Mouse (Mus musculus): ENCODE measurements at regions not wholly inside any gene's neighbourhood (a gene's known extent, or its start where the extent isn't known, plus 50 kb on each side); places are given as distances from the start of the nearest gene placed in this dataset.
"Not testable (repeated sequence)": the region's sequence is repeated elsewhere in the genome, so short reads cannot be mapped to it uniquely, and the experiment has no call there.

DNA sequence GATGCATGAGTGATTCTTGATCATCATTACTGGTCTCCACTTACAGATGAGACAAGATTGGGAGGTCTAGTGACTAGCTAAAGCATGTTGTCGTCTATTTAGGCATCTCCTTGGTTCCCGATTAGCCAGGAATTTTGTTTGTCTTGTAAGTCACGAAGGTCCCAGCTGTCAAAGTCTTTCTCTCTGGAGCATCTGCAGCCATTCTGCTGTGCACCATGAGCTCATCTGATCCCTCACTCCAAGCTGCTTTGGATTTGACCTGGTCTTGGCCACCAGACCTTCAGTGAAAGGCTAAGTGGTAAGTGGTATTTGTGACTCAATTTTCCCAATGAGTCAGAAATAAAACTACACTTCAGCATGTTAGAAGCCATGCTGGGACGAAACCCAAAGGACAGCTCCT is 53.3 kb upstream of the Creb5 start:
- DNase-seq (ENCODE audit: low spot score): no peak

DNA sequence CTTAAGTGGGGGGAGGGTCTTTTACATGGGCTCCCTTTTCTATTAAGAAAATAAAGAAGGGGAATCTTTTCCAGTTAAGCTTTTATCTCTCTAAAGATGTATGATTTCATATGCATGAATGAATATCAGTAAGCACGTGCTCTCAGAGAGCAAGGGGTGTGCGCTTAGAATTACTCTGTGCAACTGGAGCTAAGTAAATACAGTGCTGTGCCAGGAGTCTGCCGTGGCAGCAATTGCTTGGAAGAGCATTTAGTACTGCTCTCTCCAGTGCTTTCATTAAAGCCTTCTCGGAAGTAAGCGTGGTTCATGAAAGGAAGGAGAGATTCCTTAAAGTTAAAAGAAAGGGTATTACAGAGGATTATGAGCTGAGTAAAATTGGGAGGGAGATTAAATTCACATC is 54.5 kb upstream of the Creb5 start:
- no peak for DNase-seq (ENCODE audit: low spot score)

DNA sequence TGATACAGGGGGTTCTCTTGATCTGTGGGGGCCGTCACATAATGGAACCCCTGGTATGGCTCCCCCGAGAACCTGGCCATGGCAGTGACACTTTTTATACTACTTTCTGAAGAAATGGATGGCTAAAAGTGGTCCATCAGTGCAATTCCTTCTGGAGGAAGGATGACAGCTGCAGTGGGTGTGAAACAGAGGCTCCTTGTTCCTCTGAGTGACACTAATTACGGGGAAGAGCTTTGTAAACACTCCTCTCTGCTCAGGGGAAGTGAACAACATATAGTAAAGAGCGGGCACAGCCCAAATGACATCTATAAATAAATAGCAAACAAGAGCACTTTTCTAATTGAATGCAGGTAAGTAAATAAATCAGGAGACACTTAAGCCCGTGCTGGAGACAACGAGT is 57.7 kb upstream of the Creb5 start:
- no peak for DNase-seq (ENCODE audit: low spot score)

DNA sequence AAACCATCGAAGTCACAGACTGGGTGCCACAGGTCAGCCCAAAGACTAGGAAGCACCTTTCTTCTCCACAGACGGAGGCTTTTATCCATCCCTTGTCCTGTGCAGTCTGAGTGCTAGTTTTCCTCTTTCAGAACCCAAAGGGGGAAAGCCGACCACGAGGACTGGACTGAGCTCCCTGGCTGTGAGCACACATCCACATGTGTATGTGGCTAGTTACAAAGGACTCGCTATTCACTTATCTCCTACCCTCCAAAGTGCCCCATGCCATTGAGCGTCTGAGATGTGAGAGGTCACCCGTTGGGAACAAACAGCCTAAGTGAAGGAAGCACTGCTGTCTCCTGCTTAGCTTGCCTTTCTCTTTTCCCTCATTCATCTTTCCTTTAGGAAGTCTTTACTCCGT is 65.0 kb upstream of the Creb5 start:
- no peak for DNase-seq (ENCODE audit: low spot score)

DNA sequence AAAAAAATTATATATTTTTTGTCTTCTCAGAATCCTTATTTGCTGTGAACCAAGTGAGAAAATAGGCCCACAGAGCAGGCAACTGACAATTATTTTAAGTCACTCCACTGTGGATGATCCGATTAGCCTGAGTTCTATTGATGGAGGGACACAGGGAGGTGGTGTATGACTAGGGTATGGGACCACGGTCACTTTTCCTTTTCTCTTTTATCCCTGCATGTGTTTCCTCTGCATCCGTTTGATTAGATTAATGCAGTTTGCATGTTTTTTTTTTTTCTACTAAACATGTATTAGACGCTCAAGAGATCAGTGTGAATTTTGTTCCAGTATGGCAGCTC is 65.4 kb upstream of the Creb5 start:
- DNase-seq (ENCODE audit: low spot score): no peak

DNA sequence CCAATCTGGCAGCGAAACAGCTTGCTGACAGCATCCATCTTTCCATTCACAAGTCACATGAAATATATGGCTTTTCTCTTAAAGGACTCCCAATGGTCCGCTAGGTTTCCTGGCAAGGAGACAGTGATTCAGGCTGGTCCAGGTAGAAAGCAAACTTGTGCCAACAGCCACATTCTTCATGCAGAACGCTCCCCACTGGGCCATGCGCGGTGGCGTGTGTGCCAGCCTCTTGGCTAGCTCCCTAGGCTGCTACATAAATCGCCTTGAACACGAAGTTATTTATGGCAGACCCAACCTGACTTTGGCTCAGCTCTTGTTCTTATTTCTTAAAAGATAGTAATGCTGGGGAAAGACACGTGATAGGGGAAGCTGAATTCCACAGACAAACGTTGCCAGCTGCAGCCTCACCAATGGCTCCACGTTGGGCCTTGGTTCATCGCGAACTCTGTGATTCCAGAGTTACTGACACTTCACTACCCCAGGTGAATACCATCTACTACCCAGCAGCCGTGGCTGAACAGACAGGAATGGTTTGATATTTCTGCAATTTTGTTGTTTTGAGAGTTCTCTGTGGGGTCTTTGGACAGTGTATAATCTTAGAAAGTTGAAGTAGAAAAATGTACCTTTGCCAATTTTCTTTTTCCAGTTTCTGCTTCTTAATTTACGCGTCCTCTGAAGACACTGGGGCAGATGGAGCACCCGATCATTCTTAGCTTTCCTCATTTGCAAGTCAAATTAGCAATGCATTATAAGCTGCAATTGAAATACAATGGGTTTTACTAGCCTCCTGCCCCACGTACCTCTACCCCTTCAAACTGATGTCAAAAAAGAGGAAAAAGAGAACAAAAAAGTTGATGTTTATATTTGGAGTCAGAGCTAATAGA is 66.0 kb upstream of the Creb5 start:
- no peak for DNase-seq (ENCODE audit: low spot score)

DNA sequence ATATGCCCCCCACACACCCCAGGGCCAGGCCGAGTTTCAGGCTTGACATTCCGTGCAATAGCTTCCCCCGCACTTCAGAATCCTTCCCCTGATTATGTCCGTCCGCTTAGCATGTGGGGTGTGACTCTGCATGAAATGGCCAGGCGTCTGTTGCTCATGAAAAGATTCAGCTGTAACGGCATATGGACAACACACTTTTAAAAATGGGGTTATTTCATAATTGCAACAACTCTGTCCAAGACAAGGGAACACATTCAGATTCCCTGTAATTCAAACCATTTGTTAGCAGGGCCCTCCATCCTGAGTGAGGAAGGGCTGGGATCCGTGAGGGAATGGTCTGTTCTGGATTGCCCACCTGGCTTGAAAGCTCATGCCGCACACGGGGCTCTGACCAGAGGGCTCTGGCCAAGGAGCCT is 68.2 kb upstream of the Creb5 start:
- DNase-seq (ENCODE audit: low spot score): no peak

DNA sequence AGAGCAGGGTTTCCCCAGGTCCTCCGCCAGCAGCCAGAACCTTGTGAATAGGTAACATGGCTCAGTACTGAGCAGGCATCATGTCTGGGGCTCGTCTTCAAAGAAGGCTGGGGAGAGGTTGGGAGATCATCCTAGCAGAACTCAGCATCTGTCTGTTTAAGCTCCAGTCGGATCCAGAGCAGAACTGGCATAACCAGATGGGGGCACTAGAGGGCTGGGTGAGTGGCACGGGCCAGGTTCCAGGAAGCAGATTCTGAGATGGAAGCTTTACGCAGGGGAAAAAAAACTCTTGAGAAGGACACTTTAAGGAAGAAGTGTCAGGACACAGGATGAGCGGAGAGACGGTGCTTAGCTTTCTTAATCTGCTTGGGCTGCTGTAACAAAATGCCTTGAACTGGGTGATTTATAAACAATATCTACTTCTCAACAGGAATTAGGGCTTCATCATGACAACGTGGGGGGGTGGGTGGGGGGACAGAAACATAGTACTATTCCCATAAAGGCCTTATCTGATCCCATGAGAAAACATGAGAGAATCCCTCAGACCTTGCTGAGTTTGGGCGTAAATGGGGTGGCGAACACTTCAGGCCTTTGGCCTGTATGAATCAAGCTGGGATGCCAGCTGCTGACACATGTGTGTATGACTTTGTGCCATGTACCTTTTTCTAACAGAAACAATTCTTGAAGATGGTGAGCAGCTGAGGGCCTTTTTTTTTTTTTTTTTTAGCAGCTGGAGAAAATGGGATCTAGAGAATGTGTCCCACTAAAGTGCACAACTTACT is 69.6 kb upstream of the Creb5 start:
- peak; percentile 10 for DNase-seq (ENCODE audit: low spot score)

DNA sequence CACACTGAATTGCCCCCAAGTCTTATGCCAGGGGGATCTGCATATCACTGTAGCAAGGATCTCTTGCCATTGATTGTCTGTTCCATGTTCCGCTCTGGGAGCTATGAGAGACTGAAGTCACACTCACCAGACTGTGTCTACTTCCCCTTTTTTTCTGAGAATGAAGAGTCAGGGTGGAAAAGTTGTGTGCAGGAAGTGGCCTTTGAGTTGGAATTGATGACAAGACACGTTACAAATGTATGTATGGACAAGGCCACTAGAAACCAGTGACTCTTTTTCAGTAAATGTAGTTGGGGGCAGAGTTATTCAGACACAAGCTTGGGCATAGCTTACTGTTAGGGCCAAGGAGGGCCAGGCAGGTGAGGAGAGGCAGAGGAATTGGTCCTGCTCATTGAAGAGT is 70.4 kb upstream of the Creb5 start:
- DNase-seq (ENCODE audit: low spot score): no peak

DNA sequence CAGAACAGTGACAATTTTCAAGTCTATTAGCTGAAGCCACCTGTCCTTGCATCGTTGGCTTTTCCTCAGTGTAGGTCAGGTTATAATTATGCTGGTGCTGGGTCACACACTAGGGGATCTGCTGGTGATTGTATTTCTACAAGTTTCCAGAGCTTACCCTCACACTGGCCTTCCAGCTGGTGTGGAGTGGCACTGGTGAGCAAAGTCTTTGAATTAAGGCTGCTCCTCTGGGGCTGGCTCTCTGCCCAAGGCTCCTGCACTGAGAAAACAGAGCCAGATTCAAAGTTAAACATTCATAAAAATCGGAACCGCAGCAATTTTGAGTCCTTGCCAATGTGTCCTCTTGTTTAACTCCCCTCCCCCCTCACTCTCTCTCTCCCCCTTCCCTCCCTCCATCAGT is 75.7 kb upstream of the Creb5 start:
- DNase-seq (ENCODE audit: low spot score): no peak

DNA sequence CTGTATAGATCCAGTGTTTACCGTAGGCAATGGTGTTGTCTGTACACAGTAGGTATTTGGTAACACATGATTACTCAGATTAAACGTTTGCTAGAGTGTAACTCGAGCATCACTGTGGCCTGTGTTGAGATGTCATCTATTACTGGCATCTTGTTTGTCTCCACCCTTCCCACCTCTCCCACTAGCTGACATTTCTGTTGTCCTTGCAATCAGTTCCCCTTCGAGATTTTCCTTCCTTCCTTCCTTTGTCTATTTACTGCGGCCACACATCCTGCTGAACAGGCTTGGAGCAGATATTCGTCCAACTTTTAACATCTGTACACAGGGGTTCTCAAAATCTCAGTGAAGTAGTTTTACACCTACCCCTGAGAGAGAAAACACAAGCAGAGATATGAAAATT is 77.7 kb upstream of the Creb5 start:
- no peak for DNase-seq (ENCODE audit: low spot score)

DNA sequence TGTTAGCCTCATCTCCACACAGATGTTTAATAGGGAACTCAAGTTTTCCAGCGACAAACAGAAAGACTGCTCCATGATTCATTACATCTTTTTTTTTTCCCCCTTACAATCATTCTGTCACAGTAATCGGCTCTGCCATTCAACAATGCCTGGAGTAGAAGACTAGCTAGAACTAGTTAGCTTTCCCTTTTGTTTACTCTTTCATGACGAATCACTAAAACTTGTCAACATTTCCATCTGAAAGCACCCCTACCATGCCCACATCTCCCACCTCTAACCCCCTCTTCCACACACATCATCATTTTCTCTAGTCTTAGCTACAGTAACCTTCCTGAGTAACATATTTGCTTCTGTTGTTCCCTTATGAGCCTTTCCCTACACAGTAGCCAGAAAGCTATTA is 78.6 kb upstream of the Creb5 start:
- DNase-seq (ENCODE audit: low spot score): no peak

DNA sequence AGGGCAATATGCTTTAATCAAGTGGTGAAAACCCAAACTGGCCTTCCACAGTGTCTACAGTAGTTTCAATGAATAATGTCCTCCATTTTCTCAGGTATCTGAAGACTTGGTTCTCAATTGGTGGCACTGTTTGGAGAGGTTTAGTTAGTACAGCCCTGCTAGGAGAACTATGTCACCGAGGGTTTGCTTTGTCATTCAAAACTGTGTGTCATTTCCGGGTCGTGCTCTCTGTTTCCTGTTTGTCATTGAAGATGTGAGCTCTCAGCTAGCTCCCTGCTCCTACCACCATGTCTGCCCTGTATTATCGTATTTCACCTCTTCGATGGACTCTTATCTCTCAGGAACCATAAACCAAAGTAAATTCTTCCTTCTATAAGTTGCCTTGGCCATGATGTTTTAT is 79.3 kb upstream of the Creb5 start:
- DNase-seq (ENCODE audit: low spot score): no peak

DNA sequence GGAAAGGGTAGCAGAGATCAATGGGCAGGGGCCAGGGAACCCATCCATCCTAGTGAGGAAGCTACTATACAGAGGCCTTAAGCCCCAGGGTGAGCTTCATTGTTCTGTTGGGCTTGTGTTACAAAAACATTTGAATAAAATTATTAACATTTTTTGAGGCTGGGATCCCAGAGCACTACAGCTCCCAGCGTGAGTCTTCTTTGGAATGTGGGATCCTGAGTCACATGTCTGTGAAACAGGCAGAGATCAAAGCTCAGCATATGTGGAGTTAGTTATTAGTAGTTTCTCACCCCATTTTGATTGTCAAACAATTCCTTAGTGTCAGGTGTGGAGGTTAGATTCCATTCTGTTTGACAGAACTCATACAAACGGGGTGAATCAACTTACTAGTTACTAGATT is 79.7 kb upstream of the Creb5 start:
- no peak for DNase-seq (ENCODE audit: low spot score)

DNA sequence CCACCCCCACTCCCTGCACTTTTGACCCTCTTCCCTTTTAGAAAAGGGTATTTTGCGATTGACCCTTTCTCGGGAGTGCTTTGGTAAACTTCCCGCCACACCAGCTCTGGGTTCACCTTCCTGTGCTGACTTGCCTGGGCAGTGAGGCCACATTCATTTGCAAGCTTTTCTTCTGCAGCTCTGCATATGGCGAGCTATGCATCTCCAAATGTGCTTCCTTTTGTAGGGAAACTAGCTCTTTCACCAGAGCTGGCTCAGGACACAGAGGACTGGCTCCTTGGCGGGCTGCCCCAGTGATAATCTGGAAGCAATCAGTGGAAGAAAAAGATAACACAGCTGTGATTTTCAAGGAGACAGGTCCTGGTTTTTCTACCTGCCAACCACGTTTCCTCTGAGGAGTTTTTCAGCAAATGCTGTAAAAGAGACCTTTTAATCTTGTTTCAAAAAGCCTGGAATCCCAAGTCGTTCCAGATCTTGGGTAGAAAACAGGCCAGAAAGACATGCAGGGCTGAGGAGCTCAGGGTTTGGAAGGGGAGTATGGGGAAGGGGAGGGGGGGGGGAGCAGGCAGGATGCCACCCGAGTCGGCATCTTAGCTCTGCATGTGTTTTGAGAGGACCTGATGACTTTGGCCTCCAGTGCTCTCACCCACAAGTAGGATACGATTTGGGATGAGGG is 85.7 kb upstream of the Creb5 start:
- no peak for DNase-seq (ENCODE audit: low spot score)

DNA sequence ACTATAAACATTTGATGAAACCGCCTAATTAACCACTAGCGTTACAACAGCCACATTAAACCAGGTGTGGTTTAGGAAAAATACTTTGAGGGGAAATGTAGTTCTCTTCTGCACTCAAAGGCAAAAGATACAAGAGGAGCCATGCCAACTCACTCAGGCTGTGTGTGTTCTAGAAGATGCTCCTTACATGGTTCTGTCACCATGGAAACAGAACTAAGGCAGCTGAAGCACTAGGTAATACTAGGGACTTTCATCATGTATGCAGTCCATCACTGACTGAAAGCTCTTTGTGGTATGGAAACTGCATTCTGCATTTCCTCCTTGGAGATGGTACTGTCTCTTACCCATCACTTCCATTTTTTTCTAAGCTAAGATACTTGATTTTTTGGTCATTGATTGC is 87.6 kb upstream of the Creb5 start:
- no peak for DNase-seq (ENCODE audit: low spot score)

DNA sequence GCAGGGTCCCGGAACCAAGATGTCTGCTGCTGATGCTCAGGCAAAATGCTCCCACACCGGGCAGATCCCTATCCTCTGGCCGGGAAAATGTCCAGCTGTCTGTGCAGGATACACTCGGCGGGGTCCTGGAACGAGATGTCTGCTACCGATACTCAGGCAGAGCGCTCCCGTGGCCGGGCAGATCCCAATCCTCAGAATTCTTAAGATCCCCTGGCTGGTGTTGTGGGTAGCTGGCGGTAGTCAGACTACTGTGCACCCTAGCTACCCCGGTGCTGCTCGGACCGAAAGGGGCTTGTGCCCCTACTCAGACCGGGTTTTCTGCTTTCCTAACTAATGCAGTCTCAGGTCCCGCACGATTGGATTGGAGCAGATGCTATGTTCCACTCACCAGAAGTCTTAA is 104.9 kb upstream of the Creb5 start:
- not testable (repeated sequence) for DNase-seq (ENCODE audit: low spot score)

DNA sequence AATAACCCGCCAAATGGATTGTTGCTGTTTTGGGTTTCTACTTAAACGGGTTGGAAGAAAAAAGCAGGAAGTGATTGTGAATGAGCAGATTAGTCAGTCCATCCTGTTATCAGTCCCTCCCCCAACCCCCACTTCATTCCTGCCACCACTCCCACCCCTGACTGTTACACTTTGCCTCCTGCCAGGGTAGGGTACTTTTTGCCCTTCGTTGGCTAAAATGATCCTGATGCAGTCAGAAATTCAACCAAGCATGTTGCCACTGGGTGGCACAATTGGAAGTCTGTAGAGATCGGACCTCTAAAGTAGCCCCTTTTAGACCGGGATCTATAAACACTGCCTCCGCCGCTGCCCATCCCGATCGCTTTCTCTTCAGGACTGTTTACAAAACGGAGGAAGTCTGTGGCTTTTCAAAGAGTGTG is 96.0 kb upstream of the Jazf1 start:
- no peak for DNase-seq (ENCODE audit: low spot score)

DNA sequence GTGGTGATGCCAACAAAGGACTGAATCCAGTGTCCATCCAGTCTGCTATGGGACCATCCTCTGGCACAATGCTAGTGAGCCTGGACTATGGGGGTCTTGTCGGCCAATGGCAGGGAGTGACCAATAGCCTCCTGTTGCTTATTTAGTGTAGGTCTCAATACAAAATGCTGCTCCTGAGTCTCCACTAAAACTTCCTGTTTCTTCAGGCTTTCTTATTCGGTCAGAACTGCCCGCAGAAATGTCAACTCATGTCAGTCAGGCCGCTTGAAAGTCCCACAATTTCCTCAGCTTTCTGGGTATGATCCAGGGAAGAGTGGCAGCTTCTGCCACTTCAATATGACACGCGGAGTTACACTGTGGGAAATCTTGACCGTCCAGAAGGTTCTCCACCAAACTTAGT is 94.7 kb upstream of the Jazf1 start:
- DNase-seq (ENCODE audit: low spot score): no peak

DNA sequence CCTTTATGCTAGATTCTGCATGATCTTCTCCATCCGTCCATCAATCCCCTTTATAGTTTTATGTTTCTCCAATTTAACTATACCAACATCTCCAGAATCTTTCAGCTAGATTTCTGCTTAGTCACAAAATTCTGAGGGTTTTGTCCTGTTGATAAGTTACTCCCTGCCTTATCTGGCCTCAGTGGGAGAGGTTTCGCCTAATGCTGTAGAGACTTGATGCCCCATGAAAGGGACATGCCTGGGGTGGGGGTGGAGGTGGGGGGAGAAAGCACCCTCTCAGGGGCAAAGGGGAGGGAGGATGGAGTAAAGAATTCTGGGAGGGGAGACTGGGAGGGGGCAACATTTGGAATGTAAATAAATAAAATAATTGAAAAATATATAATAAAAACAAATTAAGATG is 93.2 kb upstream of the Jazf1 start:
- no peak for DNase-seq (ENCODE audit: low spot score)

DNA sequence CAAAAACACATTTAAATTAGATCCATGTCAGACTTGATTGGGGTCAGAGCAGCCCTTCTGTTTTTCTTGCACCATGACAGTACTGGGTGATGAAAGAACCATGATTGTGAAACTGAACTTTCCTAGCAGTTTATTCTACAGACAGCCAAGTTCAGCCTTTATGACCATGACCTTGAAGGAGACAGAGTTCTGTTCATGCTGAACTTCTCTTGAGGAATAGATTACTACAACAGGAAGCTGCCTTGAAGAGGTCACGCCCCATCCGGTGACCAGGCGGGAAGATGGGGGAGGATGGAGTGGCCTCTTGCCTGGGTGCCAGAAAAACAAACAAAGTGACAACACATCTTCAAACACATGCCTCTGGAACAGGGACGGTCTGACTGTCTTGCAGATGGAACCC is 86.2 kb upstream of the Jazf1 start:
- no peak for DNase-seq (ENCODE audit: low spot score)

DNA sequence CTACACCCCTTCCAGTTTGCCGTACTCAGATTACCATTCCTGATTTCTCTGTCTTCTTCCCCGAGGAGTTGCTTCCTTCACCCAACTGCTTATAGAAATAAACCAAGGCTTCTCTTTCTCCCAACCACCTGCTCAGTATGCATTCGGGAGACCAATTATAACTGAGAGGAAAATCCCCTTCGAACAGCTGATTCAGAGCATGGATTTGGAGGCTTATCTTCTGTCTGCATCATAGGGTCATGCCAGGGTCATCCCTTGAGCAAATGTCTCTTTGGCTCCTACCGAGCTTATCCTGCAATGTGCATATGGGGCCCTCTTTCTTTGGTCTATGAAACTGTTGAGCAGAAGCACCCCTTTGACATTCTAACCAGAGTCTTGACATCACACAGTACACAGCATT is 79.0 kb upstream of the Jazf1 start:
- no peak for DNase-seq (ENCODE audit: low spot score)

Measured in MN1 (cell line).